Mouse (Mus musculus) kidney, postnatal 10 days (tissue): ENCODE measurements around the gene Iyd.
"Not testable (repeated sequence)": the region's sequence is repeated elsewhere in the genome, so short reads cannot be mapped to it uniquely, and the experiment has no call there.

Experiments
- DNase-seq: peaks from one replicate; pipeline ENCODE4 v3.0.0; 2021; ENCODE audit warnings: mixed read lengths

The Iyd gene

GRCm38 (mm10) chr10:3540003-3540827 lies at the start of gene Iyd:
TSS of gene Iyd (plus strand) at chr10:3540240.
- DNase-seq, result peak; percentile 54

GRCm38 (mm10) chr10:3496791-3497190 lies 43.2 kb upstream of the Iyd start:
- DNase-seq, result no peak

GRCm38 (mm10) chr10:3500846-3501245 lies 39.2 kb upstream of the Iyd start:
- not testable (repeated sequence) for DNase-seq

- peak; percentile 80 for DNase-seq
Observed at GRCm38 (mm10) chr10:3507484-3508221, 32.4 kb upstream of the Iyd start.

- DNase-seq, result no peak
Observed at GRCm38 (mm10) chr10:3508222-3508588, 31.8 kb upstream of the Iyd start.

GRCm38 (mm10) chr10:3508746-3509145 lies 31.3 kb upstream of the Iyd start:
- no peak for DNase-seq

- DNase-seq, result no peak
Observed at GRCm38 (mm10) chr10:3509663-3510277, 30.3 kb upstream of the Iyd start.

GRCm38 (mm10) chr10:3510486-3510885 lies 29.6 kb upstream of the Iyd start:
- DNase-seq, result no peak

GRCm38 (mm10) chr10:3511401-3511800 lies 28.6 kb upstream of the Iyd start:
- DNase-seq, result no peak

GRCm38 (mm10) chr10:3512620-3513305 lies 27.3 kb upstream of the Iyd start:
- DNase-seq, result no peak

GRCm38 (mm10) chr10:3513947-3514346 lies 26.1 kb upstream of the Iyd start:
- no peak for DNase-seq

GRCm38 (mm10) chr10:3514634-3515033 lies 25.4 kb upstream of the Iyd start:
- no peak for DNase-seq

- no peak for DNase-seq
Observed at GRCm38 (mm10) chr10:3516442-3516841, 23.6 kb upstream of the Iyd start.

GRCm38 (mm10) chr10:3523044-3523793 lies 16.8 kb upstream of the Iyd start:
- DNase-seq, result no peak

- no peak for DNase-seq
Observed at GRCm38 (mm10) chr10:3524513-3524912, 15.5 kb upstream of the Iyd start.

GRCm38 (mm10) chr10:3525420-3526019 lies 14.5 kb upstream of the Iyd start:
- DNase-seq, result no peak

- peak; percentile 39 for DNase-seq
Observed at GRCm38 (mm10) chr10:3529807-3530206, 10.2 kb upstream of the Iyd start.

- no peak for DNase-seq
Observed at GRCm38 (mm10) chr10:3530661-3531060, 9.4 kb upstream of the Iyd start.

- DNase-seq, result peak; percentile 82
Observed at GRCm38 (mm10) chr10:3531375-3531774, 8.7 kb upstream of the Iyd start.

- DNase-seq, result peak; percentile 65
Observed at GRCm38 (mm10) chr10:3534445-3534844, 5.6 kb upstream of the Iyd start.

GRCm38 (mm10) chr10:3536361-3536760 lies 3.7 kb upstream of the Iyd start:
- no peak for DNase-seq

- peak; percentile 67 for DNase-seq
Observed at GRCm38 (mm10) chr10:3549384-3549783, 9.3 kb downstream of the Iyd start.
